Mouse (Mus musculus) forebrain, embryonic 10.5 days (tissue): Measurements from ENCODE around the gene Agxt. TPM values are rescaled to one million over a fixed set of nuclear protein-coding genes. Genes with fewer than 3 reads are reported as not detected.

ENCODE experiments used
- DNase-seq: peaks from one replicate; pipeline ENCODE4 v3.0.0-alpha.2; 2017; ENCODE audit warnings: low spot score; ENCODE audit errors: extremely low spot score
- H3K27ac ChIP-seq: fragments of 300-500 bp; sonication (generic); 2 replicates; pipeline ENCODE4 v1.5.1; 2016; ENCODE audit warnings: mild to moderate bottlenecking
- H3K27me3 ChIP-seq: fragments of 300-500 bp; sonication (generic); 2 replicates; pipeline ENCODE4 v1.6.1; 2016; ENCODE audit warnings: mild to moderate bottlenecking; ENCODE audit not compliant: poor library complexity, severe bottlenecking
- H3K36me3 ChIP-seq: fragments of 300-500 bp; sonication (generic); replicated peaks from 2 replicates; pipeline ENCODE4 v1.6.1; 2016; ENCODE audit warnings: mild to moderate bottlenecking, moderate library complexity
- H3K4me1 ChIP-seq: fragments of 300-500 bp; sonication (generic); 2 replicates; pipeline ENCODE4 v1.6.1; 2016
- H3K4me3 ChIP-seq: fragments of 300-500 bp; sonication (generic); 2 replicates; pipeline ENCODE4 v1.5.1; 2016; ENCODE audit warnings: mild to moderate bottlenecking, moderate library complexity
- H3K9me3 ChIP-seq: fragments of 300-500 bp; sonication (generic); 2 replicates; pipeline ENCODE4 v1.6.1; 2016; ENCODE audit warnings: mild to moderate bottlenecking, moderate library complexity
- WGBS: fragments of 180-500 bp; shearing (Covaris S2); methylation state at CpG from one replicate; pipeline ENCODE4 v1.1.7; 2016; 5-methylcytosine and 5-hydroxymethylcytosine counted together
- polyA plus RNA-seq: library from polyadenylated mRNA; unstranded; fragments of >200 nt; fragmentation: Nextera tagmentation; extraction: Ambion mirVana; gene quantifications from 2 replicates; pipeline ENCODE4 v1.2.1, GENCODE M21; 2016

Agxt gene
- polyA plus RNA-seq, 1 experiment from 2014 or later, result not detected

DNA sequence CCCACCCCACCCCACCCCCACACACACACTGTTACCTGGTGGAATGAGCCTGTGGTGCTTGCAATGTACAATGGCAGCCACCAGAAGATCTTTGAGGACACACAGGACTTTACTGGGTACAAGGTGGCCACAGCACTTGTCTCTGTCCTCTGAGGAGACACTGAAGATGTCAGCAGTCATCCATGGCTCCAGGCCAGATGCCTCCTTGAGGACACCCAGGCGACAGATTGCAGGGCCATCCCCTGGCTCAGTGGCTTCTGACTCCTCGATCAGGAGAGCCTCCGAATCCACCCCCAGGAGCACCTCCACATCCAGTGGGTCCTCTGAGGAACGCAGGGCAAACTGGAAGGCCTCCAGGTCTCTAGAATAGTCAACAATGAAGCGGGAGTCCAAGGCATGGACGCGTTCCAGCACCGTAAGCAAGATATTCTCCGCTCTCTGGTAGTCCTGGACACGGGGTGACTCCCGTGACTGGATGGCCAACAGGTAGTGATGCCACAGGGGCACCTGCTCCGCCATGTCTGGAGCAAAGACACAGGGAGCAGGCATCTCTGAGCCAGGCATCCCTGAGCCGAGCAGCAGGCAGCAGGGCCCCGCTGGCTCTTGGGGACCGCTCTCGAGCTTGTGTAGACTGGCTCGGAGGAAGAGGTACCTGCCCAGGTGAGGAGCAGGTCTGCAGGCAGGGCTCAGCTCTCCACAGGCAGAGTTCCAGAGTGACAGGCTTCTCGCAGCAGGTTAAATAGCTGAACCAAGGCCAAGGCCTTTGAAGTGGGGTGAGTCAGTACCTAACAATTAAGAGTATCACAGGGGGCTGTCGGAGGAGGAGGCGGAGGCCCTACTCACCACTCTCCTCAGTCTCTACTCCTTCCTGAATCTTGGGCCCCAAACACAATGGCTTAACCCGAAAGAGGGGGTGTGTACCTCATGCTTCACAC is 24.8 kb downstream of the Agxt start:
- Histone ChIP-seq H3K36me3 (no peaks in the 10 kb centered on the region), H3K27me3 (no peaks in the 10 kb centered on the region), H3K27ac (peak overlapping the region; percentile 30; the same call in 1 of the 2 replicates), H3K4me3 (no peak overlapping the region), H3K9me3 (no peaks in the 10 kb centered on the region), H3K4me1 (peaks cover 20% of the 10 kb centered on the region)
- WGBS, result 85% methylated on average over 21 of the region's 21 CpGs
- DNase-seq, result no peak

DNA sequence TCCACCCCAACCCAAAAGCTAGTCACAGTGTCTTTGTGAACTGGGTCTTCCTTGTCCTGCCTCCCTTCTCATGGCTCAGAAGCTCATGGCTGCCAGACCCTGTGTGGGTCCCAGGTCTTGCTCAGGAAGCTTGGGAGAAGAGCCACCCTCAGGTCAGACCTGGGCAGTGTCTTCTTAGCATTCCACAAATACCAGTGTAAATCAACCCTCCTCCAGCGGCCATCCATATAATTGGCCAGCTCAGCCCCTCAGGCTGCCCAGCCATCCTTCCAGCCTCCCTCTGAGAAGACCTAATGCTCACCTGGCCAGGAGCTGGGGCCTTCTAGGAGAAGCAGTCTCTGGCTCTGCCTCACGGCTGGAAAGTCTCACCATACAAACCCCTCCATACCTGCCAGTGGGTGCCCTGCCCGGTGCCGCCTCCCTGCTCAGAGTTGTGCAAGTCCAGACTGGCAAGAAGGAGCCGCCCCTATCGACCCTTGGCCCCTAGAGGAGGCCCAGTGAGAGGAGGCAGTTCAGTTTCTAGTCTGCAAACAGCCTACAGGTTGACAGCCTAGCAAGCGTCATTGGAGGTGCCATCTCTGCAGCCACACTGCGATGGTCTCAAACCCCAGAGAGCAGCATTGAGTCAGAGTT is 25.6 kb downstream of the Agxt start, which contains the start of gene 2310007B03Rik:
2310007B03Rik (minus strand) TSS at position 448 of the 633 bp plus-strand sequence.
- 80% methylated on average over 8 of the region's 8 CpGs for WGBS
- DNase-seq, result no peak
- no peaks in the 10 kb centered on the region for H3K9me3 ChIP-seq
- H3K36me3 ChIP-seq, result no peaks in the 10 kb centered on the region
- H3K27me3 ChIP-seq, result no peaks in the 10 kb centered on the region
- H3K4me1 ChIP-seq, result peaks cover 20% of the 10 kb centered on the region
- no peak within 1 kb of the TSS for H3K4me3 ChIP-seq
- H3K27ac ChIP-seq, result peak within 1 kb of the TSS; percentile 30; the same call in 1 of the 2 replicates

DNA sequence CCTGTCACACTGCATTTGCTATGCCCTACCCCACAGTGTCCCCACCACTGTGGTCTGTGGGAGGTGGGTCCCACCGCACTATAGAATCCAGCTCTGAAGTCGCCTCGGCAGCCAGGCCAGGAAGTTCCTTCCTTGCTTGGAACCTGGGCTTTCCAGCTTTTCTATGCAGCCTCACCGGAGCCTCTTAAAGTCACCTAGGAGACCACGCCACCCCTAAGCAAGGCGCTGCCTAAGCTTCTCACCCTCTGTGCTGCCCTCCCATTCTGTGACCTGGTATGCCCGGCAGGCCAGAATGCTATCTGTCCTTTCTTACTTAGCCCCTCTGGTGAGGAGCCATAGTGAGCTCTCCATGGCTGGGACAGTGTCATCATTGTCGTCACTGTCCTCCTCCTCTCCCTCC is 26.3 kb downstream of the Agxt start:
- no peaks in the 10 kb centered on the region for H3K36me3 ChIP-seq
- H3K4me3 ChIP-seq, result no peak overlapping the region
- WGBS, result 81% methylated on average over 8 of the region's 8 CpGs
- no peak for DNase-seq
- H3K27me3 ChIP-seq, result no peaks in the 10 kb centered on the region
- no peaks in the 10 kb centered on the region for H3K9me3 ChIP-seq
- H3K27ac ChIP-seq, result 0 out of 2 replicates have a peak overlapping the region, but pooled peaks have one; percentile 30
- H3K4me1 ChIP-seq, result peaks cover 20% of the 10 kb centered on the region

DNA sequence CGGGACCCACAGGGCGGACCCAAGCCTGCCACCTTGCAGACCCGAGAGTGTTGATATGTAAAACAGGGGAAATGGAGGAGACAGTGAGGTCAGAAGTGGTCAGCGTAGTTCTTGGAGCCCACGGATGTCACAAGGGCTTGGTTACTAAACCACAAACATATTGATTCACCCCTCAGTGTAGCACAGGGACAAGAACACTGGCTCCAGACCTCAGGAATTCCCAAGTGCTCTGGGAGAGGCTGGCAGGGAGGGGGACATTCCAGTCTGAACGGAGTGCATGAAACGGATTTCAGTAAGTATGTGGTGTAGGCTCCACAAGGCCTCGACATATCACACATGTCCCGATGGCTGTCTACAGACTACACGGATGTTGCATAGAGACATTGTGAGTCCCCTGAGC is 26.9 kb downstream of the Agxt start:
- DNase-seq, result no peak
- Histone ChIP-seq H3K27me3 (no peaks in the 10 kb centered on the region), H3K9me3 (no peaks in the 10 kb centered on the region), H3K27ac (no peak overlapping the region), H3K4me1 (peaks cover 20% of the 10 kb centered on the region), H3K4me3 (no peak overlapping the region), H3K36me3 (no peaks in the 10 kb centered on the region)
- WGBS, result 87% methylated on average over 10 of the region's 10 CpGs

DNA sequence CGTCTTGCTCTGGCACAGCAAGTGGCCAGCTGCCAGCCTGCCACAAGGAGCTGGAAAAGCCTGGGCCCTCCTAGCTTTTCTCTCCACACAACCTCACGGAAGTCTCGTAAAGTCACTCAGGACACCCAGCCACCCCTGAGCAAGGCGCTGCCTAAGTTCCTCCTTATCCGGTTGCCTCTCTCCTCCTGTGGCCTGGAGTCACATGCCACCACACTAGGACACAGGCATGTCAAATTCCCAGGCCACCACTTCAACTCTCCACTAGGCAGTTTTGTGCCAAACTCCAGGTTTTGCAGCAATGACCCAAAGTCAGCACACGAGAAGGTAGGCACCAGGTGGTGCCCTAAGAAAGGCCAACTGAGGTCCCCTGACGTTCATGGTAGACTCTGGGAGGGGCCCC is 27.5 kb downstream of the Agxt start:
- no peaks in the 10 kb centered on the region for H3K9me3 ChIP-seq
- no peak overlapping the region for H3K4me3 ChIP-seq
- no peaks in the 10 kb centered on the region for H3K27me3 ChIP-seq
- WGBS, result 84% methylated on average over 7 of the region's 7 CpGs
- peaks cover 20% of the 10 kb centered on the region for H3K4me1 ChIP-seq
- H3K27ac ChIP-seq, result no peak overlapping the region
- DNase-seq, result no peak
- H3K36me3 ChIP-seq, result no peaks in the 10 kb centered on the region

DNA sequence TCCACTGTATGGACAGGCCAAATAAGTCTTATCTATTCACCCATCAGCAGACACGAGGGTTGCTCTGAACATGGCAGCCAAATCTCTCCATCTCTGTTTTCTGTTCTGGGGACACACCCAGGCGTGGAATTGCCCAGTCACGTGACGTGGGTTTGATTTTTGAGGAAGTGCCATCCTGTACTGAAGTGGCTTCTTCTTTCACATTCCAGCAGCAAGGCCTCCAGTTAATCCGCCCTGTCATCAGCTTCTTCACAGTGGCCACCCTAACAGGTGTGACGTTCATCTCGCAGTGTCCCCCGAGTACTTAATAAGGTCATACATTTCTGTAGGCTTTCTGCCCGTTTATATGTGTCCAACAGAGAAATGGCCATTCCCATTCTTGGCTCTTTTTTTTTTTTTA is 30.4 kb downstream of the Agxt start:
- Histone ChIP-seq H3K36me3 (no peaks in the 10 kb centered on the region), H3K27me3 (no peaks in the 10 kb centered on the region), H3K27ac (no peak overlapping the region), H3K9me3 (no peaks in the 10 kb centered on the region), H3K4me1 (peaks cover 21% of the 10 kb centered on the region), H3K4me3 (no peak overlapping the region)
- WGBS, result 88% methylated on average over 9 of the region's 9 CpGs
- DNase-seq, result no peak

DNA sequence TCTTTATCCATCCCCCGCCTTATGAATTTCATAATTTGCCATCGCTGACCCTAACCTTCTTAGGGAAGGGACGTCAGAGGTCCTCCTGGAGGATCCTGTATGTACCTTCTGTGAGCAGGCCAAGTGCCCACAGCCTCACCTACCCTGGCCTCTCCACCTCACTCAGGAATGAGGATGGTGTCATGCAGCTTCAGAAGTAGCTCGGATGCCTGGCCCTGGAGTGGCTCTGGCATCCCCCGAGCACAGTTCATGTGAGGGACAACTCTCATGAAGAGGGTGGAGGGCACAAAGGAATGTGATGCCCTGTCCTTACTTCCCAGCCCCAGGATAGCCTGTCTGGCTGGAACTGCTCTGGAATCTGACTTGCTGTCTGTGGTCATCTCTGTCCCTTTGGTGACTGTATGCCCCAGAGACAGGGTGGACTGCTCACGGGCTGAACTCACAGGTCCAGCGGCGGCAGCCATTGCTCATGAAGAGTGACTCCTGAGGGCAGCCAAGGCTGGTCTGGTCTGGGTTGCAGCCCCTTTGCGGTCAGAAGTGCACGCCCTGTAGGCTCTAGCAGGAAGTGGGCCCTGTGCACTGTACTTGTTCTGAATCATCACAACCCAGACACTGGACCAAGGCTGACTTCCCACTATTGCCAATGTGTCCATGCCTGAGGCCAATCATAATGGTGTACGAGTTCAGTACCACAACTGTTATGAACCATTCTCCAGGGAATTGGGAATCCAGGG is 31.5 kb downstream of the Agxt start:
- DNase-seq, result no peak
- H3K4me3 ChIP-seq, result no peak overlapping the region
- no peak overlapping the region for H3K27ac ChIP-seq
- peaks cover 10% of the 10 kb centered on the region for H3K4me1 ChIP-seq
- no peaks in the 10 kb centered on the region for H3K9me3 ChIP-seq
- 90% methylated on average over 11 of the region's 11 CpGs for WGBS
- no peaks in the 10 kb centered on the region for H3K27me3 ChIP-seq
- no peaks in the 10 kb centered on the region for H3K36me3 ChIP-seq

DNA sequence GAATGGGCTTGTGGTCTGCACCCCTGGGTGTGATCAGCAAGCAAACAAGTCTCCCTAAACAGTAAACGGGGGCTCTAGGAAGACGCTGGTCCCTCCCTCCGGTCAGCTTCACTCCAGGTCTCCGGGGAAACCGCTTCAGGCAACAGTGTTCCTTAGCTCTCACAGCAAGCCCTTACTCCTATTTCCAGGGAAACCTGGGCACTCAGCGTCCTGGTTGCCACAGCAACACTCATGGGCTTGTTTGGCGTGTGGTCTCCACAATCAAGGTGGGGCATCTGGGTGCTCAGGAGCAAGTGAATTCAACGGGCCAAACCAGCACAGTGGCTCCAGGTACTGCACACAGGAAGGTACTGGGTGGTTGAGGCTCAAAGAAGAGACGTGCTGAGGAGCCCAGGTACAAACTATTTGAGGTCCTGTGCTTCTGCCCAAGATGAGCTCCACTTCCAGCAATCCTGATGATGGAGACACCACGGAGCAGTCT is 33.3 kb downstream of the Agxt start, which contains the start of gene Crocc2:
Crocc2 (plus strand) TSS at position 431 of the 481 bp plus-strand sequence.
- no peaks in the 10 kb centered on the region for H3K36me3 ChIP-seq
- H3K9me3 ChIP-seq, result no peaks in the 10 kb centered on the region
- H3K27me3 ChIP-seq, result no peaks in the 10 kb centered on the region
- H3K4me1 ChIP-seq, result peaks cover 10% of the 10 kb centered on the region
- DNase-seq, result no peak
- 43% methylated on average over 10 of the region's 10 CpGs for WGBS
- no peak within 1 kb of the TSS for H3K4me3 ChIP-seq
- no peak within 1 kb of the TSS for H3K27ac ChIP-seq

DNA sequence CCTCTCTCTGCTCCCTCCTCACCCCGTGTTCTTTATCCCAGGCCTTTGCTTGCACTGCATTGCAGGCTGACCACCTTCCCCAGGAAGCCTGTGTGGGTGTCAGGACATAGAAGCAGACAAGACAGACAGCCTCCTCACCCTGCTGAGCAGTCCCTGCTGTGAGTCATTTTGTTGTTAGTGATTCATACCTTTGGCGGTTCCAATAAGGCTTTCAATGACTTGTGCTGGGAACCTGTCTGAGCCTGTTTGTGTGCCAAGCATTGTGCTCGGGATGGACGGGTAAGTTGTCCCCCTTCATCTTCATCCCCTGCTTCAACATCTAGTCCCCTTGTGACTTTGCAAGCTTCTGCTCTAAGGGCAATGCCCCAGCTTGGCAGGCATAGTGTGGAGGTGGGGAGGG is 38.6 kb downstream of the Agxt start:
- Histone ChIP-seq H3K4me3 (no peak overlapping the region), H3K36me3 (no peaks in the 10 kb centered on the region), H3K4me1 (peaks cover 34% of the 10 kb centered on the region), H3K27ac (no peak overlapping the region), H3K9me3 (no peaks in the 10 kb centered on the region), H3K27me3 (peaks cover 47% of the 10 kb centered on the region)
- no peak for DNase-seq
- WGBS, result 69% methylated on average over 4 of the region's 4 CpGs

DNA sequence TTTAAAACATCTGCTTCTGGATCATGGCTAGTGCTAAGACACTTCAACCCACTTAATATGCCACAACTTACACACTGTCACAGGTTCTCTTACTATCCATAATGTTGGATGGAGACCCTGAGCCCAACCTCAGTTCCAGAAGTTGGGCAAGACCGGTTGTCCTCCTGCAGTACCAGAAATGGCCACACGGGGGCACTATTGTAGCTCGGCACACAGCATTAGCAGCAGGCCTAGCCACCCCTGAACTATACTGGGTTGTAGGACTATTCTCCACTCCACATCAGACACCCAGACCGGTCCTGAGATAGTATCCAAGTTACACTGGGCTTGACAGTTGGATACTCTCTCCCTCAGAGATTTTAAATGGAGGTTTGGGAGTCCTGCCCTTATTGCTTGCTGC is 39.4 kb downstream of the Agxt start:
- Histone ChIP-seq H3K27me3 (peaks cover 50% of the 10 kb centered on the region), H3K36me3 (no peaks in the 10 kb centered on the region), H3K4me3 (no peak overlapping the region), H3K4me1 (peaks cover 32% of the 10 kb centered on the region), H3K27ac (no peak overlapping the region), H3K9me3 (no peaks in the 10 kb centered on the region)
- WGBS, result 2% methylated on average over 4 of the region's 4 CpGs
- DNase-seq, result peak; percentile 93

DNA sequence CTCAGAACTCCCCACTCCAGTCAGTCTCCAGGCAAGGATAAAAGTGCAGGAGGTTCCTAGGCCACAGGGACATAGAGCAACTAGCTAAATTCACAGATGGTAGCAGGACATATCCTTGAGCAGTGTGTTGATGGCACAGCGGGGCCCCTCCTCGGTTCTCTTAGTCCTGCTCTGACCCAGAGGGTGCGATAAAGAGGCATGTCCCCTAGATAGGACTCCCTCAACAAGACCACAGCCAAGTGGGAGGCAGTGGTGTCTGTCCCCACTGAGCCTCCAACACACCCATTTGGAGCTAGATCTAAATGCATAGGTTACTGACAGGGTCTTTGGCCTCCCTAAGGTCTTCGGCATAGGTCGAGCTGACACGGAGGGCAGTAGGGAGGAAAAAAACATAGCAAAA is 40.8 kb downstream of the Agxt start:
- H3K4me3 ChIP-seq, result peak overlapping the region; percentile 61
- 22% methylated on average over 6 of the region's 6 CpGs for WGBS
- H3K9me3 ChIP-seq, result no peaks in the 10 kb centered on the region
- peak; percentile 20 for DNase-seq
- peaks cover 32% of the 10 kb centered on the region for H3K4me1 ChIP-seq
- H3K27me3 ChIP-seq, result peaks cover 50% of the 10 kb centered on the region
- no peaks in the 10 kb centered on the region for H3K36me3 ChIP-seq
- peak overlapping the region; percentile 88 for H3K27ac ChIP-seq

DNA sequence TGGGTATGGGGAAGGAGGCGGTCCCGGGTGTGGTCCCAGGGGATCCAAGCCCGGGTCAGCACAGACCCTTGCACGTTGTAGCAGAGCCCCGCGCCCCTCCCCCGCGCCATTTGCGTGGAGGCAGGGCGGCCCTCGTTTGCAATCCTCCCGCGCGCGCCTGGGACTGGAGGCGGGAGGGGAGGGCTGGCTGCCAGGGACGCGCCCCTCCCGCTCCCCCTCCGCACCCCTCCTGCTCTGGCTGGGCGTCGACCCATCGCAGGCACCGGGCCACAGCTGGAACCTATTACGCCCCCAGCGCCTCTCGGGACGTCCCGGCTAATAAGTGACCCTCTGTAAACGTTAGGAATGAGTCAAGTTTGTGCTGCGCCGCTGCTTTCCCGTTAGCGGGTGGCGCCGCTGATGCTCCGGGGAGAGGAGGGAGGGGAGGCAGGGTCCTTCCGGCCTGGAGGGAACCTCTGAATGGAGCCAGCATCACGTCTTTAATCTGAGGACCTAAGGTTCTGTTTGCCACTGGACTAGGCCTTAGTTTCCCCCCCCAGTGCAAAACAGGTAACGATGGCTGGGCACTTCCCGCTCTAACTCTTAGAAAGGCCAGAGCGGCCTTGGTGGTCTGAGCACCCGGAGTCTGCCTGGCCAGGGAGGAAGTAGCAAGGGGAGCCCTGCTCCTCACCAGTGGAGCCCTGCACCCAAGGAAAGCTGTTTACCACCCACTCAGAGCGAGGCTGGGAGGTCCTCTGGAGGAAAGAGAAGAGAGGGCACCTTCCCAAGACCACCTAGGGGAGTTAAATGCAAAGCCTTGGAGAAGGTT is 41.7 kb downstream of the Agxt start:
- no peaks in the 10 kb centered on the region for H3K36me3 ChIP-seq
- no peaks in the 10 kb centered on the region for H3K9me3 ChIP-seq
- peaks cover 32% of the 10 kb centered on the region for H3K4me1 ChIP-seq
- peak overlapping the region; percentile 61 for H3K4me3 ChIP-seq
- peak overlapping the region; percentile 88 for H3K27ac ChIP-seq
- DNase-seq, result peak; percentile 67
- H3K27me3 ChIP-seq, result peaks cover 50% of the 10 kb centered on the region
- 2% methylated on average over 44 of the region's 44 CpGs for WGBS
